ENCODE assay signal across 8 mouse cellular contexts in the genomic region with DNA sequence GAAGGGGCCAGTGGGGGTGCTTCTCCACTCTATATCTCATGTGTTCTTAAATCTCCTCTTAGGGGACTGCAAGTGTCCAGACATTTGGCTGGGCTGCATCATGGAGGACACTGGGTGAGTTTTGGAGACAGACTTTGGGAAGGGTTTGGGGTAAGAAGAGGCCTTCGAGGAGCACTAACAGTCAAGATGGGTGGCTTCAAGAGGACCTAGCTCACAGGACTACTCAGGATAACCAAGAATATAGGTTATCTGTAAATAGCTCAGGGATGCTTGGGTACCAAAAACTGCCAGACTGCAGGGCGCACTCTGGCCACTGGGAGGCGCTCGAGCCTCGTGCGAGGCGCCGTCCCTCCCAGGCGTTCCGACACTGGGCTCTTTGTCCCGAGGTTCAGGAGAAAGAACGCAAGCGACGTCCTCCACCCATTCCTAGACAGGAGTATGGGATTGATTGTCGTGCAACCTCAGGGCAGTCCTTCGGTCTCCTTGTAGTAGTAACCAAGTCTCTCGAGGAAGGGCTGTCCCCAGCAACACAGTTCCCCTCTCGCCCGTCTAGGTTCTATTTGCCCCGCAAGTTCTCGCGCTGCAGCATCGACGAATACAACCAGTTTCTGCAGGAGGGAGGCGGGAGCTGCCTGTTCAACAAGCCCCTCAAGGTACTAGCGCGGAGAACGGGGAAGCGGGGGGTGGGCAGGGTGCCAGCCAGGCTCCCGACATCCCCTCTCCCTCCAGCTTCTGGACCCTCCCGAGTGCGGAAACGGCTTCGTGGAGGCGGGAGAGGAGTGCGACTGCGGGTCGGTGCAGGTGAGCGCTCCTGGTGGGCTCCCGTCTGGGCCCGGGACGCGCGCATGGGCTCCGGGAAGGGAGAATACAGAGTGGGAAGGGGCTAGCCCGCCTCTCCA. TPM values are rescaled to one million over a fixed set of nuclear protein-coding genes. Genes with fewer than 3 reads are reported as not detected.
DNase-seq lines count a peak whose midpoint lies in the region; ATAC-seq and TF ChIP-seq lines count a peak whose summit lies in the region.

No protein-coding gene starts in this region.

- peak overlapping the region; percentile 94 for H3K4me2 ChIP-seq in forebrain, embryonic 16.5 days (ENCODE audit: low read length)
- peak overlapping the region; percentile 100 for H3K4me2 ChIP-seq in lung, embryonic 14.5 days

- peak; percentile 100; the same call in 1 of the 2 replicates for TF ChIP-seq CTCF in layer of hippocampus, adult 2 months (conservative IDR thresholded peaks at IDR 0.05)
- TF ChIP-seq CTCF in lung, embryonic 14.5 days (IDR thresholded peaks at IDR 0.05; ENCODE audit: low read depth): peak; percentile 99

- no peaks in the 10 kb centered on the region for H3K27me3 ChIP-seq in forebrain, embryonic 16.5 days (replicated peaks; ENCODE audit: control insufficient read depth, insufficient read depth, low read length)
- H3K27me3 ChIP-seq in lung, embryonic 14.5 days (ENCODE audit: insufficient read depth, low read length): peaks cover 3% of the 10 kb centered on the region; the same call in 1 of the 2 replicates

- peak; percentile 61 for ATAC-seq in forebrain, embryonic 16.5 days
- peak; percentile 45 for ATAC-seq in lung, embryonic 14.5 days (ENCODE audit: insufficient read depth)

- H3K27ac ChIP-seq in forebrain, embryonic 16.5 days (ENCODE audit: low read length): peak overlapping the region; percentile 96
- peak overlapping the region; percentile 78 for H3K27ac ChIP-seq in layer of hippocampus, adult 2 months
- peak overlapping the region; percentile 90 for H3K27ac ChIP-seq in lung, embryonic 14.5 days (ENCODE audit: low read depth)

- H3K4me1 ChIP-seq in forebrain, embryonic 16.5 days (replicated peaks; ENCODE audit: control insufficient read depth, insufficient read depth, low read length): peaks cover 39% of the 10 kb centered on the region
- 0 out of 2 replicates have a peak, but pooled peaks cover 4% of the 10 kb centered on the region for H3K4me1 ChIP-seq in lung, embryonic 14.5 days (ENCODE audit: insufficient read depth)

- H3K36me3 ChIP-seq in forebrain, embryonic 16.5 days (ENCODE audit: control insufficient read depth, insufficient read depth): no peaks in the 10 kb centered on the region; the same call in 1 of the 2 replicates
- H3K36me3 ChIP-seq in lung, embryonic 14.5 days (ENCODE audit: insufficient read depth): no peaks in the 10 kb centered on the region

- intact Hi-C loops in heart, postnatal 36 days (cut with DNase I): loop anchor here (1.0 to 5.0 kb wide), 3 partner anchors 78 to 218 kb away; no protein-coding TSS in a partner anchor

- H3K9ac ChIP-seq in forebrain, embryonic 16.5 days (replicated peaks; ENCODE audit: low read depth, low read length): peak overlapping the region; percentile 93
- peak overlapping the region; percentile 73 for H3K9ac ChIP-seq in lung, embryonic 14.5 days

- under 1% methylated on average over 46 of the region's 46 CpGs for WGBS in forebrain, embryonic 16.5 days
- under 1% methylated on average over 46 of the region's 46 CpGs for WGBS in lung, embryonic 14.5 days

- H3K4me3 ChIP-seq in forebrain, embryonic 16.5 days (replicated peaks; ENCODE audit: low read length): peak overlapping the region; percentile 73
- H3K4me3 ChIP-seq in layer of hippocampus, adult 2 months: peak overlapping the region; percentile 57
- H3K4me3 ChIP-seq in lung, embryonic 14.5 days (ENCODE audit: low read depth, low read length): peak overlapping the region; percentile 64

- peak; percentile 88 for DNase-seq in MN1 (ENCODE audit: low spot score)
- peak; percentile 86 to 95 for DNase-seq in cerebellum, adult 18-20 months
- peak; percentile 89 to 95 for DNase-seq in heart, postnatal 36 days
- DNase-seq in layer of hippocampus, adult 2 months (ENCODE audit: low spot score in 2 of 2): peak; percentile 54 to 91
- peak; percentile 96 for DNase-seq in lung, embryonic 14.5 days
- DNase-seq in ovary, adult 18-20 months (ENCODE audit: low spot score): peak; percentile 48
- peak; percentile 85 for DNase-seq in thymus, postnatal 14 days

- H3K9me3 ChIP-seq in forebrain, embryonic 16.5 days (ENCODE audit: control insufficient read depth, low read length): no peaks in the 10 kb centered on the region
- H3K9me3 ChIP-seq in lung, embryonic 14.5 days (ENCODE audit: low read depth, low read length): no peaks in the 10 kb centered on the region

RNA-seq across cellular contexts. Expression of a gene that starts 12.7 kb away (rescaled TPM):
- 21.4 and 33.7 TPM in 2 replicates for polyA plus RNA-seq in forebrain, embryonic 16.5 days (2015; fragmentation: Nextera tagmentation; extraction: Ambion mirVana)
- 1 to 10 TPM; 4.1 to 6.2 TPM for total RNA-seq in heart, postnatal 36 days (2021)
- 100 to 1,000 TPM; 192 to 212 TPM for total RNA-seq in layer of hippocampus, adult 2 months (2021)
- polyA plus RNA-seq in lung, embryonic 14.5 days (2014; fragmentation: Nextera tagmentation; extraction: Ambion mirVana): 5.3 and 5.5 TPM in 2 replicates

RNA-seq across cellular contexts. Expression of a gene that starts 45.5 kb away (rescaled TPM):
- 41.9 and 47.9 TPM in 2 replicates for polyA plus RNA-seq in forebrain, embryonic 16.5 days (2015; fragmentation: Nextera tagmentation; extraction: Ambion mirVana)
- 10 to 100 TPM; 23.6 to 33.0 TPM for total RNA-seq in heart, postnatal 36 days (2021)
- 1 to 10 TPM; 4.7 TPM for total RNA-seq in layer of hippocampus, adult 2 months (2021)
- polyA plus RNA-seq in lung, embryonic 14.5 days (2014; fragmentation: Nextera tagmentation; extraction: Ambion mirVana): 78.1 and 80.7 TPM in 2 replicates

Comparison
In these comparisons a context has a peak if more than half of its experiments do, and no peak if none do; other contexts are left out.
1. Peak in every context shown above with its lines: DNase-seq, ATAC-seq, H3K4me3 ChIP-seq and H3K27ac ChIP-seq.
2. RNA of a gene that starts 12.7 kb away (total RNA-seq): 192 to 212 TPM in layer of hippocampus, adult 2 months; 4.1 to 6.2 TPM in heart, postnatal 36 days; every median in the first group is over 10 times any median in the second.
3. RNA of a gene that starts 45.5 kb away (total RNA-seq): 23.6 to 33.0 TPM in heart, postnatal 36 days; 4.7 TPM in layer of hippocampus, adult 2 months; every median in the first group is over 4 times any median in the second.